ENCODE assay signal across 8 mouse cellular contexts in the genomic region with DNA sequence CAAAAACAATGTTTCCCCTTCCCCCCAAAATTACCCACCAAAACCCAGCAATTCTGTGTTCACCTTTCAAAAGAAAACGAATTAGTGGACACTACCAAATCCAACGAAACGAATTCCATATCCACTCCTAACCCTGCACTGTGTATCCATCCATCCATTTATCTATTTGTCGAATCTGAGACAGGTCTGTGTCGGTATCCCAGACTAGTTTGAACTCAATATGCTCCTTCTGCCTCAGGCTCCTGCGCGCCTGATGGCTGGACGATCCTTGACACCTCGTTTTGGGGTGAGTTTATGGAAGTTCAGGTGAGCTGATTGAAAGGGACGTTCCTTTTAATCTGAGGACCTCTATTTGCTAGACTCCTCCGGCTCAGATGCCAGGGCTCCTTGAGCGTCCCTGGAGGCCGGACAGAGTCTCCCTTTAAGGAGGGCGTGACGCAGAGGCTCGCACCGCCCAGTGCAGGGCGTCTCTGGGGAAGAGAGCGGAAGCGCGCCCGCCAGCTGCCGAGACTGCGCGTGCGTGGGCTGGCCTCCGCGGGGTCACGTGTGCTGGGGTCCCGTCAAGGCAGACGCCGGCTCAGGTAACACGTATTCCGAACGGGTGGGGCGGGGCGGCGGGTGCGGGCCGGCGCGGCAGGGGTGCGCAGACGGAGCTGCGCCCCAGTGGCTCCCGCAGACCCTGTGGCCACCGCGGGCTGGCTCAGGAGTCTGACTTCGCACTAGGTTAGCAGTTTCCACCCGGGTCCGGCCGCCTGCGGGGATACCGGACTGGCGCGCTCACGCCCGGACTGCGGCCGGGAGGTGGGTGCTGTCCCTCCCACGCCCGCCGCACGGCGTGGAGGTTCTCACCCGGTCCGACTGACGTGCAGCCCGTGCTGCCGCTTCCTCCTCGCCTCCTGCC. TPM values are rescaled to one million over a fixed set of nuclear protein-coding genes. Genes with fewer than 3 reads are reported as not detected.
A peak's percentile ranks its signal among the peaks of the same experiment; 100 is the strongest.
DNase-seq lines count a peak whose midpoint lies in the region; ATAC-seq lines count a peak whose summit lies in the region.

A gene (plus strand): TSS at position 474 of the 901 bp plus-strand sequence.

- DNase-seq in CD4-positive helper T cell, adult 2 months (ENCODE audit: low read depth, low spot score), result peak; percentile 97
- peak; percentile 82 for DNase-seq in brain, embryonic 18.5 days (ENCODE audit: low read depth, low spot score)
- DNase-seq in kidney, postnatal 10 days, result peak; percentile 96
- peak; percentile 85 to 92 for DNase-seq in natural killer cell, adult 2 months (ENCODE audit: low spot score in 2 of 2)

- no peaks in the 10 kb centered on the region for H3K36me3 ChIP-seq in heart, embryonic 13.5 days
- H3K36me3 ChIP-seq in liver, embryonic 12.5 days, result no peaks in the 10 kb centered on the region
- H3K36me3 ChIP-seq in stomach, embryonic 15.5 days, result no peaks in the 10 kb centered on the region

- H3K9ac ChIP-seq in heart, embryonic 13.5 days, result peak within 1 kb of the TSS; percentile 94
- H3K9ac ChIP-seq in liver, embryonic 12.5 days, result peak within 1 kb of the TSS; percentile 93
- H3K9ac ChIP-seq in stomach, embryonic 15.5 days, result peak within 1 kb of the TSS; percentile 86

- H3K4me1 ChIP-seq in heart, embryonic 13.5 days, result peaks cover 25% of the 10 kb centered on the region
- peaks cover 25% of the 10 kb centered on the region for H3K4me1 ChIP-seq in liver, embryonic 12.5 days
- H3K4me1 ChIP-seq in stomach, embryonic 15.5 days, result no peaks in the 10 kb centered on the region

- no peaks in the 10 kb centered on the region for H3K27me3 ChIP-seq in heart, embryonic 13.5 days (replicated peaks)
- H3K27me3 ChIP-seq in liver, embryonic 12.5 days (replicated peaks), result no peaks in the 10 kb centered on the region
- no peaks in the 10 kb centered on the region for H3K27me3 ChIP-seq in stomach, embryonic 15.5 days (replicated peaks)

- peak within 1 kb of the TSS; percentile 87 for H3K27ac ChIP-seq in heart, embryonic 13.5 days (replicated peaks)
- H3K27ac ChIP-seq in liver, embryonic 12.5 days, result peak within 1 kb of the TSS; percentile 87
- H3K27ac ChIP-seq in stomach, embryonic 15.5 days, result peak within 1 kb of the TSS; percentile 89

- no peaks in the 10 kb centered on the region for H3K9me3 ChIP-seq in heart, embryonic 13.5 days
- H3K9me3 ChIP-seq in liver, embryonic 12.5 days (replicated peaks), result no peaks in the 10 kb centered on the region
- H3K9me3 ChIP-seq in stomach, embryonic 15.5 days, result no peaks in the 10 kb centered on the region

- H3K4me3 ChIP-seq in heart, embryonic 13.5 days, result peak within 1 kb of the TSS; percentile 78
- peak within 1 kb of the TSS; percentile 89 for H3K4me3 ChIP-seq in liver, embryonic 12.5 days
- H3K4me3 ChIP-seq in stomach, embryonic 15.5 days (replicated peaks), result peak within 1 kb of the TSS; percentile 93

- peak within 1 kb of the TSS; percentile 91 for H3K4me2 ChIP-seq in heart, embryonic 13.5 days
- peak within 1 kb of the TSS; percentile 97 for H3K4me2 ChIP-seq in liver, embryonic 12.5 days
- H3K4me2 ChIP-seq in stomach, embryonic 15.5 days, result peak within 1 kb of the TSS; percentile 82

- WGBS in heart, embryonic 13.5 days, result 1% methylated on average over 71 of the region's 71 CpGs
- whole genome bisulfite sequencing in liver, embryonic 12.5 days (ENCODE audit: insufficient replicate concordance), result 2% methylated on average over 70 of the region's 71 CpGs
- WGBS in stomach, embryonic 15.5 days, result under 1% methylated on average over 68 of the region's 71 CpGs

- peak; percentile 99 for ATAC-seq in erythroid progenitor cell, adult 5-6 weeks (replicated peaks; ENCODE audit: low FRiP score, poor library complexity, severe bottlenecking)
- ATAC-seq in heart, embryonic 13.5 days (ENCODE audit: extremely low read depth, insufficient number of reproducible peaks, low FRiP score, low TSS enrichment), result peak; percentile 92
- ATAC-seq in liver, embryonic 12.5 days, result peak; percentile 97
- peak; percentile 96 for ATAC-seq in stomach, embryonic 15.5 days (ENCODE audit: insufficient read depth, low FRiP score, low read depth)

RNA-seq across cellular contexts. Expression of the gene that starts here (rescaled TPM):
- 1.8 and 5.0 TPM in 2 replicates for total RNA-seq in erythroid progenitor cell, adult 5-6 weeks (2015; ENCODE audit: low replicate concordance)
- 4.9 and 7.9 TPM in 2 replicates for total RNA-seq in erythroid progenitor cell, adult 5-6 weeks (2017; ENCODE audit: low replicate concordance)
- polyA plus RNA-seq in heart, embryonic 13.5 days (2015; fragmentation: Nextera tagmentation; extraction: Ambion mirVana), result 18.9 and 21.1 TPM in 2 replicates
- 10.0 and 11.5 TPM in 2 replicates for polyA plus RNA-seq in liver, embryonic 12.5 days (2016; fragmentation: Nextera tagmentation; extraction: Ambion mirVana)
- 17.2 and 24.8 TPM in 2 replicates for polyA plus RNA-seq in stomach, embryonic 15.5 days (2015; fragmentation: Nextera tagmentation; extraction: Ambion mirVana)

Comparison
In these comparisons a context has a peak if more than half of its experiments do, and no peak if none do; other contexts are left out.
1. Peak in every context shown above with its lines: DNase-seq, ATAC-seq, H3K4me3 ChIP-seq and H3K27ac ChIP-seq.